Comparison of ENCODE assay signal across 8 mouse cellular contexts in the genomic region with DNA sequence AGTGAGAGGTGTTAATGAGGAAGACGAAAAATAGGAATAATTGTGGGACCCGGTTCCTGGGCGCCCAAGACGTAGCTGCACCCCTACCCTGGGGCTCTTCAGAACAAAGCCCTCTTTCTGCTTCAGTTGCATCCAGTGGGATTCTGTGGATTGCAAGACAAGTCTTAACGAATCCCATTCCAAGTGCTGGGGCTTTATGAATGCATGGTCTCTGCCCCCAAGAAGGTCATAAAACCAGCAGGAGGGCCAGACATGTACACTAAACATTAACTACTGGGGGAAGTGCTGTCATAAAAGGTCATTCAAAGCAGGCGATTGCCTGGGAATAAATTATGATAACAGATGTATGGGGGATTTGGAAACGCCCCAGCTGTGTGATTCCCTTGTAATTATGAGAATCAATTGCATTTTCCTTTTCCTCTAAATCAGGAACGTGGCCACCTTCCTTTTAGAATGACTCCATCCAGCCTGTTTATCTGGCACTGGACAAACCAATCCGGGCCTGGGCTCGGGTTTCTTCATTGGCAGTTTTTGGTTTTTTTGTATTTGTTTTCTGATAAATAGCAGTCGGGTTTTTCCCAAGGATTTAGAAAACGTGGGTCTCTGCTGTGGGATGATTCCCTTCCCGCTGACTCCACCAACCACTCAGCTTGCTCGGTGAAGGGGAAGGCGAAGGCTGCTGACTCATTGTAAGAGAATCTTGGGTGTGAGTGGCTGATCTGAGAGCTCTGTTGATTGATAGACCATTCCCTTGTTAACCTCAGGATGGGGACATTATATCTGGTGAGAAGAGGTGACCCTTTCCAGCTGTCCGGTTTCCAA. TPM values are rescaled to one million over a fixed set of nuclear protein-coding genes. Genes with fewer than 3 reads are reported as not detected.
A peak's percentile ranks its signal among the peaks of the same experiment; 100 is the strongest.
DNase-seq lines count a peak whose midpoint lies in the region; ATAC-seq and TF ChIP-seq lines count a peak whose summit lies in the region.

No protein-coding gene starts in this region.

- in situ Hi-C loops in ES-E14 (cut with MboI; ENCODE audit: low sequenced_read_pairs in 2 of 2, unreplicated experiment in 2 of 2) = loop anchor here in 1 of 2 experiments (25.0 kb wide), 1 partner anchor 219 kb away; no protein-coding TSS in a partner anchor

- no peaks in the 10 kb centered on the region for H3K9me3 ChIP-seq in ES-E14 (ENCODE audit: control insufficient read depth, insufficient read depth, low read depth, low read length)
- no peaks in the 10 kb centered on the region for H3K9me3 ChIP-seq in forebrain, embryonic 15.5 days
- H3K9me3 ChIP-seq in limb, embryonic 12.5 days = no peaks in the 10 kb centered on the region
- H3K9me3 ChIP-seq in stomach, embryonic 15.5 days = no peaks in the 10 kb centered on the region

- WGBS in forebrain, embryonic 15.5 days = 9% methylated on average over 16 of the region's 16 CpGs
- WGBS in limb, embryonic 12.5 days = 14% methylated on average over 16 of the region's 16 CpGs
- 25% methylated on average over 16 of the region's 16 CpGs for WGBS in stomach, embryonic 15.5 days

- peak overlapping the region in 1 of 2 experiments; percentile 41; a peak in 2 of 4 replicates for H3K4me3 ChIP-seq in ES-E14 (ENCODE audit: insufficient read depth in 1 of 2, low read depth in 1 of 2, low read length in 2 of 2, poor library complexity in 1 of 2, severe bottlenecking in 1 of 2)
- peak overlapping the region; percentile 25 for H3K4me3 ChIP-seq in forebrain, embryonic 15.5 days
- peak overlapping the region; percentile 11; the same call in 1 of the 2 replicates for H3K4me3 ChIP-seq in limb, embryonic 12.5 days (replicated peaks)
- H3K4me3 ChIP-seq in stomach, embryonic 15.5 days (replicated peaks) = 0 out of 2 replicates have a peak overlapping the region, but pooled peaks have one; percentile 13

- H3K4me2 ChIP-seq in forebrain, embryonic 15.5 days (replicated peaks) = peak overlapping the region; percentile 44
- H3K4me2 ChIP-seq in limb, embryonic 12.5 days = peak overlapping the region; percentile 53
- H3K4me2 ChIP-seq in stomach, embryonic 15.5 days = peak overlapping the region; percentile 47

- H3K4me1 ChIP-seq in ES-E14 (ENCODE audit: control insufficient read depth in 2 of 2, insufficient read depth in 2 of 2, low read length in 2 of 2, poor library complexity in 1 of 2) = peaks cover 12 to 14% of the 10 kb centered on the region in 2 experiments
- peaks cover 22% of the 10 kb centered on the region for H3K4me1 ChIP-seq in forebrain, embryonic 15.5 days
- peaks cover 22% of the 10 kb centered on the region for H3K4me1 ChIP-seq in limb, embryonic 12.5 days (replicated peaks)
- H3K4me1 ChIP-seq in stomach, embryonic 15.5 days = peaks cover 17% of the 10 kb centered on the region

- peak; percentile 44 to 53 for DNase-seq in cerebellum, postnatal 10 days
- DNase-seq in cerebellum, postnatal 25 days = no peak
- DNase-seq in ES-E14 (ENCODE audit: low read depth, low spot score) (no peak), adipocyte (ENCODE audit: low spot score) (no peak)
- DNase-seq in thymus, postnatal 0 days (ENCODE audit: low spot score) = no peak

- no peaks in the 10 kb centered on the region for H3K27me3 ChIP-seq in forebrain, embryonic 15.5 days
- no peaks in the 10 kb centered on the region for H3K27me3 ChIP-seq in limb, embryonic 12.5 days
- no peaks in the 10 kb centered on the region for H3K27me3 ChIP-seq in stomach, embryonic 15.5 days (replicated peaks)

- peak; percentile 72 for ATAC-seq in forebrain, embryonic 15.5 days (replicated peaks)
- peak; percentile 74 for ATAC-seq in limb, embryonic 12.5 days (ENCODE audit: insufficient number of reproducible peaks, insufficient read depth, low FRiP score, low TSS enrichment, low read depth)
- 0 out of 2 replicates have a peak, but pooled peaks have one; percentile 6 for ATAC-seq in stomach, embryonic 15.5 days (ENCODE audit: insufficient read depth, low FRiP score, low read depth)

- peak overlapping the region; percentile 94 for H3K27ac ChIP-seq in ES-E14 (ENCODE audit: insufficient read depth, low read depth, low read length, poor library complexity, severe bottlenecking)
- peak overlapping the region; percentile 88 for H3K27ac ChIP-seq in forebrain, embryonic 15.5 days (replicated peaks)
- peak overlapping the region; percentile 97 for H3K27ac ChIP-seq in limb, embryonic 12.5 days
- H3K27ac ChIP-seq in stomach, embryonic 15.5 days = peak overlapping the region; percentile 84

- no peaks in the 10 kb centered on the region; the same call in 1 of the 2 replicates for H3K36me3 ChIP-seq in ES-E14 (ENCODE audit: control insufficient read depth, insufficient read depth, low read length, poor library complexity, severe bottlenecking)
- no peaks in the 10 kb centered on the region for H3K36me3 ChIP-seq in forebrain, embryonic 15.5 days
- H3K36me3 ChIP-seq in limb, embryonic 12.5 days = no peaks in the 10 kb centered on the region
- no peaks in the 10 kb centered on the region for H3K36me3 ChIP-seq in stomach, embryonic 15.5 days

- peak overlapping the region; percentile 14; the same call in 1 of the 2 replicates for H3K9ac ChIP-seq in ES-E14 (ENCODE audit: insufficient read depth, low read depth, low read length, poor library complexity, severe bottlenecking)
- H3K9ac ChIP-seq in forebrain, embryonic 15.5 days (replicated peaks) = peak overlapping the region; percentile 27; the same call in 1 of the 2 replicates
- 0 out of 2 replicates have a peak overlapping the region, but pooled peaks have one; percentile 34 for H3K9ac ChIP-seq in limb, embryonic 12.5 days (replicated peaks)
- H3K9ac ChIP-seq in stomach, embryonic 15.5 days = no peak overlapping the region

TF ChIP-seq in ES-E14, 5 proteins besides CTCF, POLR2A, EP300 and RAD21:
- TF ChIP-seq CHD2 (IDR thresholded peaks at IDR 0.05; ENCODE audit: low read depth, low read length) = no peak
- TF ChIP-seq HCFC1 (IDR thresholded peaks at IDR 0.05; ENCODE audit: borderline replicate concordance, insufficient read depth, low read length) = no peak
- TF ChIP-seq ZC3H11A (IDR thresholded peaks at IDR 0.05; ENCODE audit: borderline replicate concordance, low read depth, low read length) = no peak
- peak; percentile 67 for TF ChIP-seq MAFK (IDR thresholded peaks at IDR 0.05; ENCODE audit: insufficient read depth, low read depth, low read length)
- TF ChIP-seq ZNF384 (IDR thresholded peaks at IDR 0.05; ENCODE audit: low read depth, low read length) = no peak

RNA-seq across cellular contexts. Expression of gene Moap1, which starts 12.5 kb away (rescaled TPM):
- 4.0 and 8.8 TPM in 2 replicates for total RNA-seq in ES-E14 (2012; rRNA removed)
- polyA plus RNA-seq in forebrain, embryonic 15.5 days (2015; fragmentation: Nextera tagmentation; extraction: Ambion mirVana) = 48.9 and 53.2 TPM in 2 replicates
- polyA plus RNA-seq in limb, embryonic 12.5 days (2016; fragmentation: Nextera tagmentation; extraction: Ambion mirVana) = 26.0 and 34.1 TPM in 2 replicates
- 20.7 and 25.0 TPM in 2 replicates for polyA plus RNA-seq in stomach, embryonic 15.5 days (2015; fragmentation: Nextera tagmentation; extraction: Ambion mirVana)
- polyA plus RNA-seq in thymus, postnatal 0 days (2015; fragmentation: Nextera tagmentation; extraction: Ambion mirVana) = 15.3 and 16.1 TPM in 2 replicates

RNA-seq across cellular contexts. Expression of gene Tmem251, which starts 12.6 kb away (rescaled TPM):
- 2.9 and 4.0 TPM in 2 replicates for total RNA-seq in ES-E14 (2012; rRNA removed)
- polyA plus RNA-seq in forebrain, embryonic 15.5 days (2015; fragmentation: Nextera tagmentation; extraction: Ambion mirVana) = 11.4 and 12.7 TPM in 2 replicates
- 11.1 and 11.5 TPM in 2 replicates for polyA plus RNA-seq in limb, embryonic 12.5 days (2016; fragmentation: Nextera tagmentation; extraction: Ambion mirVana)
- 12.2 and 12.9 TPM in 2 replicates for polyA plus RNA-seq in stomach, embryonic 15.5 days (2015; fragmentation: Nextera tagmentation; extraction: Ambion mirVana)
- polyA plus RNA-seq in thymus, postnatal 0 days (2015; fragmentation: Nextera tagmentation; extraction: Ambion mirVana) = 18.6 and 20.5 TPM in 2 replicates

RNA-seq across cellular contexts. Expression of gene Itpk1, which starts 26.3 kb away (rescaled TPM):
- 33.1 and 40.6 TPM in 2 replicates for total RNA-seq in ES-E14 (2012; rRNA removed)
- polyA plus RNA-seq in forebrain, embryonic 15.5 days (2015; fragmentation: Nextera tagmentation; extraction: Ambion mirVana) = 58.7 and 59.1 TPM in 2 replicates
- polyA plus RNA-seq in limb, embryonic 12.5 days (2016; fragmentation: Nextera tagmentation; extraction: Ambion mirVana) = 8.9 and 9.8 TPM in 2 replicates
- polyA plus RNA-seq in stomach, embryonic 15.5 days (2015; fragmentation: Nextera tagmentation; extraction: Ambion mirVana) = 20.1 and 21.9 TPM in 2 replicates
- polyA plus RNA-seq in thymus, postnatal 0 days (2015; fragmentation: Nextera tagmentation; extraction: Ambion mirVana) = 18.6 and 19.9 TPM in 2 replicates

RNA-seq across cellular contexts. Expression of gene Gm28051, which starts 26.6 kb away (rescaled TPM):
- total RNA-seq in ES-E14 (2012; rRNA removed) = not detected in 2 replicates
- not detected in 2 replicates for polyA plus RNA-seq in forebrain, embryonic 15.5 days (2015; fragmentation: Nextera tagmentation; extraction: Ambion mirVana)
- polyA plus RNA-seq in limb, embryonic 12.5 days (2016; fragmentation: Nextera tagmentation; extraction: Ambion mirVana) = not detected in 2 replicates
- polyA plus RNA-seq in stomach, embryonic 15.5 days (2015; fragmentation: Nextera tagmentation; extraction: Ambion mirVana) = not detected in 2 replicates
- polyA plus RNA-seq in thymus, postnatal 0 days (2015; fragmentation: Nextera tagmentation; extraction: Ambion mirVana) = not detected in 2 replicates

RNA-seq across cellular contexts. Expression of gene Gon7, which starts 26.6 kb away (rescaled TPM):
- 31.8 and 34.2 TPM in 2 replicates for total RNA-seq in ES-E14 (2012; rRNA removed)
- 42.4 and 45.4 TPM in 2 replicates for polyA plus RNA-seq in forebrain, embryonic 15.5 days (2015; fragmentation: Nextera tagmentation; extraction: Ambion mirVana)
- 39.9 and 46.3 TPM in 2 replicates for polyA plus RNA-seq in limb, embryonic 12.5 days (2016; fragmentation: Nextera tagmentation; extraction: Ambion mirVana)
- 28.7 and 29.2 TPM in 2 replicates for polyA plus RNA-seq in stomach, embryonic 15.5 days (2015; fragmentation: Nextera tagmentation; extraction: Ambion mirVana)
- polyA plus RNA-seq in thymus, postnatal 0 days (2015; fragmentation: Nextera tagmentation; extraction: Ambion mirVana) = 28.4 and 31.8 TPM in 2 replicates

Comparison
In these comparisons a context has a peak if more than half of its experiments do, and no peak if none do; other contexts are left out.
1. DNase-seq: peak in cerebellum, postnatal 10 days (2 of 2); none in cerebellum, postnatal 25 days (0 of 2), ES-E14 (single experiment), adipocyte (single experiment) and thymus, postnatal 0 days (single experiment).
2. ATAC-seq: peak in every context shown above with its lines; median percentile 74 in limb, embryonic 12.5 days; 72 in forebrain, embryonic 15.5 days; 6 in stomach, embryonic 15.5 days.
3. Peak in every context shown above with its lines, with median percentiles within 50 percentile points of each other: H3K27ac ChIP-seq and H3K4me2 ChIP-seq.